Mouse (Mus musculus) kidney, postnatal 0 days (tissue): ENCODE measurements around the gene Kank4. TPM values are rescaled to one million over a fixed set of nuclear protein-coding genes. Genes with fewer than 3 reads are reported as not detected.

Experiments used
- ATAC-seq: fragments of 200-750 bp; cut with Nextera tagmentation; replicated peaks from 2 replicates; pipeline ENCODE4 v1.8.0; 2017; ENCODE audit warnings: low read depth, moderate number of reproducible peaks, moderate TSS enrichment, moderate library complexity; ENCODE audit not compliant: low FRiP score
- DNase-seq: peaks from one replicate; pipeline ENCODE4 v3.0.0-alpha.2; 2016; ENCODE audit warnings: low spot score
- H3K27ac ChIP-seq: fragments of 300-500 bp; sonication (generic); 2 replicates; pipeline ENCODE4 v1.5.1; 2014; ENCODE audit warnings: mild to moderate bottlenecking
- H3K27me3 ChIP-seq: fragments of 300-500 bp; sonication (generic); 2 replicates; pipeline ENCODE4 v1.6.1; 2014; ENCODE audit warnings: low read length, mixed read lengths; ENCODE audit not compliant: insufficient read depth
- H3K36me3 ChIP-seq: fragments of 300-500 bp; sonication (generic); 2 replicates; pipeline ENCODE4 v1.6.1; 2014; ENCODE audit warnings: low read length, mixed read lengths; ENCODE audit not compliant: insufficient read depth
- H3K4me1 ChIP-seq: fragments of 300-500 bp; sonication (generic); replicated peaks from 2 replicates; pipeline ENCODE4 v1.6.1; 2014; ENCODE audit warnings: antibody characterized with exemption, low read length, mixed read lengths; ENCODE audit not compliant: insufficient read depth
- H3K4me2 ChIP-seq: fragments of 300-500 bp; sonication (generic); 2 replicates; pipeline ENCODE4 v1.6.1; 2014; ENCODE audit warnings: mild to moderate bottlenecking, low read length, moderate library complexity, mixed read lengths
- H3K4me3 ChIP-seq: fragments of 300-500 bp; sonication (generic); replicated peaks from 2 replicates; pipeline ENCODE4 v1.5.1; 2014; ENCODE audit warnings: low read depth, low read length
- H3K9ac ChIP-seq: fragments of 300-500 bp; sonication (generic); 2 replicates; pipeline ENCODE4 v1.6.1; 2014; ENCODE audit warnings: low read depth, low read length
- H3K9me3 ChIP-seq: fragments of 300-500 bp; sonication (generic); replicated peaks from 2 replicates; pipeline ENCODE4 v1.6.1; 2016; ENCODE audit warnings: low read length, inconsistent platforms, mixed read lengths
- CTCF ChIP-seq: IDR thresholded peaks from 2 replicates; pipeline ENCODE4 v1.5.1; 2016; ENCODE audit warnings: antibody characterized with exemption, low read depth, mild to moderate bottlenecking, moderate library complexity
- WGBS: fragments of 180-500 bp; shearing (Covaris S2); extraction: QIAGEN DNeasy Blood & Tissue Kit; methylation state at CpG from one replicate; pipeline ENCODE4 v1.1.7; 2014; 5-methylcytosine and 5-hydroxymethylcytosine counted together
- polyA plus RNA-seq: library from polyadenylated mRNA; unstranded; fragments of >200 nt; fragmentation: Nextera tagmentation; extraction: Ambion mirVana; gene quantifications from 2 replicates; pipeline ENCODE4 v1.2.1, GENCODE M21; 2015

Kank4 gene
- polyA plus RNA-seq, 1 experiment from 2014 or later = 2.3 TPM

- WGBS = 88% methylated on average over 5 of the region's 5 CpGs
Measured at GRCm38 (mm10) chr4:98773785-98774184, 43.6 kb downstream of the Kank4 start.

GRCm38 (mm10) chr4:98767134-98768133 lies 49.9 kb downstream of the Kank4 start:
- no peak for TF ChIP-seq CTCF
- no peak overlapping the region for H3K4me2 ChIP-seq
- ATAC-seq = peak; percentile 61; the same call in 1 of the 2 replicates
- peak; percentile 53 for DNase-seq
- no peaks in the 10 kb centered on the region for H3K4me1 ChIP-seq
- H3K36me3 ChIP-seq = peaks cover 12% of the 10 kb centered on the region; the same call in 1 of the 2 replicates
- H3K9ac ChIP-seq = no peak overlapping the region
- no peak overlapping the region for H3K4me3 ChIP-seq
- H3K27me3 ChIP-seq = no peaks in the 10 kb centered on the region
- H3K27ac ChIP-seq = no peak overlapping the region; the same call in 1 of the 2 replicates
- WGBS = 50% methylated on average over 14 of the region's 14 CpGs
- H3K9me3 ChIP-seq = no peaks in the 10 kb centered on the region; the same call in 1 of the 2 replicates

More at GRCm38 (mm10) chr4:98773785-98774184, 43.6 kb downstream of the Kank4 start:
- ATAC-seq = no peak
- H3K9me3 ChIP-seq = no peaks in the 10 kb centered on the region
- H3K9ac ChIP-seq = no peak overlapping the region
- DNase-seq = no peak
- H3K36me3 ChIP-seq = no peaks in the 10 kb centered on the region
- H3K4me1 ChIP-seq = no peaks in the 10 kb centered on the region
- no peak overlapping the region for H3K4me3 ChIP-seq
- no peaks in the 10 kb centered on the region for H3K27me3 ChIP-seq
- no peak for TF ChIP-seq CTCF
- no peak overlapping the region for H3K27ac ChIP-seq
- no peak overlapping the region for H3K4me2 ChIP-seq

GRCm38 (mm10) chr4:98758872-98759518 lies 58.3 kb downstream of the Kank4 start:
- WGBS = 72% methylated on average over 3 of the region's 3 CpGs
- Histone ChIP-seq H3K4me1 (0 out of 2 replicates have a peak, but pooled peaks cover 5% of the 10 kb centered on the region), H3K4me2 (no peak overlapping the region), H3K36me3 (peaks cover under 1% of the 10 kb centered on the region; the same call in 1 of the 2 replicates), H3K4me3 (no peak overlapping the region), H3K27ac (0 out of 2 replicates have a peak overlapping the region, but pooled peaks have one; percentile 54), H3K9me3 (no peaks in the 10 kb centered on the region), H3K9ac (no peak overlapping the region), H3K27me3 (no peaks in the 10 kb centered on the region)
- ATAC-seq = no peak
- no peak for DNase-seq
- no peak for TF ChIP-seq CTCF

GRCm38 (mm10) chr4:98758012-98758821 lies 59.1 kb downstream of the Kank4 start:
- DNase-seq (peak; percentile 52), ATAC-seq (peak; percentile 76)
- H3K4me2 ChIP-seq = no peak overlapping the region
- H3K27ac ChIP-seq = peak overlapping the region; percentile 54; the same call in 1 of the 2 replicates
- H3K27me3 ChIP-seq = no peaks in the 10 kb centered on the region
- no peaks in the 10 kb centered on the region for H3K9me3 ChIP-seq
- H3K4me1 ChIP-seq = 0 out of 2 replicates have a peak, but pooled peaks cover 5% of the 10 kb centered on the region
- TF ChIP-seq CTCF = no peak
- no peak overlapping the region for H3K4me3 ChIP-seq
- WGBS = 18% methylated on average over 4 of the region's 4 CpGs
- no peak overlapping the region for H3K9ac ChIP-seq
- no peaks in the 10 kb centered on the region for H3K36me3 ChIP-seq

- Histone ChIP-seq H3K4me2 (no peak overlapping the region), H3K4me1 (0 out of 2 replicates have a peak, but pooled peaks cover 5% of the 10 kb centered on the region), H3K9ac (no peak overlapping the region), H3K36me3 (no peaks in the 10 kb centered on the region), H3K27me3 (no peaks in the 10 kb centered on the region), H3K4me3 (no peak overlapping the region), H3K9me3 (no peaks in the 10 kb centered on the region), H3K27ac (no peak overlapping the region)
- no peak for ATAC-seq
- no peak for TF ChIP-seq CTCF
- DNase-seq = peak; percentile 54
- WGBS = 55% methylated on average over 11 of the region's 11 CpGs
Measured at GRCm38 (mm10) chr4:98756141-98756540, 61.2 kb downstream of the Kank4 start.
